Mouse (Mus musculus): ENCODE data around the gene Mipep.

DNA sequence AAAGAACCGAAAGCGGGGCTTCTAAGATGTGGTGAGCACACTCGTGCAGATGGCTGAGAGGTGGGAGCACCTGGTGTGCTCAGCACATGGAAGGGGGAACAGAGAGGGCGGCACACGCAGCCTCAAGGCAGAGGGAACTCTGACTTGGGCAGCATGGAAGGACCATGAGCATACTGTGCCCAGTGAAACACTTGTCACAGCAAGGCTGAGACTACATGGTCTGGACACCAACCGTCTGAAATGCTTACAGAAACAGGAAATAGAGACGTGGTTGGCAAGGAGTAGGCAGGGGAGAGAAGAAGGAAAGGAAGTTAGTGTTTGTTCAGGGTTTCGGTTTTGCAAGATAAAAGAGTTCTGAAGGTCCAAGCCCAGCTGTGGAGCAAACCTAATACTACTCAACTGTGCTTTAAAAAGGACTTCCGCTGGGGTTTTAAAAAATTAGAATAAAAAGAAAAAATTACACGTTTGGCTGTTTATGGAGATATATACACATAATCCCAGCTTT lies 45.9 kb upstream of the Mipep start:
- TF ChIP-seq POLR2A (IDR thresholded peaks at IDR 0.05; ENCODE audit: insufficient read depth, low read depth, low read length): no peak
- no peak for TF ChIP-seq CTCF (IDR thresholded peaks at IDR 0.05; ENCODE audit: insufficient read depth, low read depth, low read length)
